Mouse (Mus musculus) cerebellum, postnatal 10 days (tissue): ENCODE data around the gene Aldh8a1.

Source experiments
- DNase-seq, 2 experiments: peaks; one replicate each; pipeline ENCODE4 v3.0.0; 2021; ENCODE audit warnings: mixed read lengths in 2 of 2

Gene Aldh8a1

DNA sequence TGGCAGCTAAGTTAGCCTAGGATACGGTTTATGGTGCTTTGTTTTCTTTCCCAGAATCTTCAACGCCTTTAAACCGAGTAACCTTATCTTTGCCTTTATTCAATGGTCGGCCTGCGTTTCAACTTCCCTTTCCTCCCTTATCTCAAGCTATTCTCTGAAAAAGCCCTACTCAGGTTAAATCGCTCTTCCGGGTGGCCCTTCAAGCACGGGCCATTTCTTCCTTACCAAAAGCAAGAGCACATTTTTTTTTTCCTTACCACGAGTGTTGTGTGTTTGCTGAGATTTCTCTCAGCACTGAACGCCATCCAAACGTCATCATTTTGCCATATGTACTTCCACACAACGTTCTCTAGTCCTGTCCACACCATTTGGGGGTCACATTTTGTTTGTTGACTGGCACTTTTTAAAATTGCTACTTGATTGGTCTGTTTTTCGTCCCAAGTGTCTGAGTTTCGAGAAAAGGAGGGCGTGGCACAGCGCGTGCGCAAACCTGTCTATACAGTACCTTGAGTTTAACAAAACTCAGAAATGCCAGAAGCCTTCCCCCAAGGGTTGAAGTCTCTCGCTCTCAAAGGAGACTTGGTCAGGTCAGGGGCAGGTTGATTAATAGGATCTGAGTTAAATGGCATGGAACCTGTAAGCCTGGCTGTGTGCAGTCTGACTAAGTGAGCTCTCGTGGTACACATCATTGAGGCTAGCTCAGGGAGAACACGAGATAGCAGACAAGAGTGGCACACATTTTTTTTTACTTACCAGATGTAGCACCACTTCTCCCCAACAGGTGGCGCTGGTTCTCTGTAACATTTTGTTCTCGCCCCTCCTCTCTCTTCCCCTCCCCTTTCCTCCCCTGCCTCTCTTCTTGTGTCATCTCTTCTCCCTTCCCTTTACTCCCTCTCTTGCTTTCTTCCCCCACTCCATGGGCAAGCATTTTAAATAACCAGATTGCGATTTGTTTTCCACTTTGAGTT lies 43.6 kb downstream of the Aldh8a1 start:
- DNase-seq: peak; percentile 66 to 83

DNA sequence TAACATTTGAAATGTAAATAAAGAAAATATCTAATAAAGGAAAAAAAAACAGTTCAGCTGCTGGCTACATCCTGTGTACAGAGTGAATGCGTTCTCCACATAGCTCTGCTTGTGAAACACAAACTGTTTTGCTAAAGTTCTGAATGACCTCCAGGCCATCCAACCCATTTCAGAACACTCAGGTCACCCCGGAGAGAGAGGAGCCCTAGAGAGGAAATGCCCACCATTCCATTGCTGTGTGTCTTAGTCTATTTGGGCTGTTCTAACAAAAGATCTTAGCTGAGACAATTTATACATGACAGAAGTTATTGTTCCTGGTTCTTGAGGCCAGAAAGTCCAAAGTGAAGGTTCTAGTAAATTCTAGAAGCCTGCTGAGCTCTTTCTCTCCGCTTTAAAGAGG lies 49.4 kb downstream of the Aldh8a1 start:
- DNase-seq: no peak

- no peak for DNase-seq
Observed at GRCm38 (mm10) chr10:21427996-21428395, 50.9 kb downstream of the Aldh8a1 start.

DNA sequence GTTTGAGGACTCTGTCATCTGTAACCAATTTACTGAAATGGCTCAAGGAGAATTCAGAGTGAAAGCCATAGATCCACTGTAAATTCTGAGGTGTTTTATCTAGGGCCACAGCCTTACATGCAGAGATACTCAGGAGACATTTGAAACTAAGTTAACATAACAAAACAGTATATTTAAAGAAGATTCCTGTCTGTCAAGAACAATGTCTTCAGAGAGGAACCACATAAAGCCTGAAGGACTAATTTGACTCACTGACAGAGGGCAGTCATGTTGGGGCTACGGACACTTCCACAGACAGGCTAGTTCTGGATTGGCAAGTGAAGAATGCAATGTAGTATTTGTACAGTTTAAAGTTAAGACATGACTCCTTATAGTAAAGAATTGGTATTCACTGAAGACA lies 62.2 kb downstream of the Aldh8a1 start:
- no peak for DNase-seq

DNA sequence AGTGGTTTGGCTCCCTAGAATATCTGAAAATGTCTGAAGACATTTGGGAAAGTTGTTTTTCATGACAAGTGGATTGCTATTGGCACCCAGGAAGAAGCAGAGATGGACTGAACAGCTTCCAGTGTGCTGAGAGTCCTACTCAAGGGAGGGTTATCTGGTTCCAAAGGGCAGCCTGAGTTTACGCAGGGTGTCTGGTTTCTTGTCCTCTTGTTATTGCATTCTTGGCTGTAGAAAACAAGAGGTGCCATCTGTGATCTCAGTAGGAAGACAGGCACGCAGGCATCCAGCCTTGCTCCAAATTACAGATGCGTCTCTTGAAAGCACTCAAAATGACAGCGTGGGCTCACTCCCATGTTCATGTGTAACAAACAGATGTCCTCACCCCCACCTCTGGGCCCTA lies 63.9 kb downstream of the Aldh8a1 start:
- DNase-seq: peak; percentile 36 to 57

- DNase-seq: no peak
Observed at GRCm38 (mm10) chr10:21441690-21442089, 64.6 kb downstream of the Aldh8a1 start.

DNA sequence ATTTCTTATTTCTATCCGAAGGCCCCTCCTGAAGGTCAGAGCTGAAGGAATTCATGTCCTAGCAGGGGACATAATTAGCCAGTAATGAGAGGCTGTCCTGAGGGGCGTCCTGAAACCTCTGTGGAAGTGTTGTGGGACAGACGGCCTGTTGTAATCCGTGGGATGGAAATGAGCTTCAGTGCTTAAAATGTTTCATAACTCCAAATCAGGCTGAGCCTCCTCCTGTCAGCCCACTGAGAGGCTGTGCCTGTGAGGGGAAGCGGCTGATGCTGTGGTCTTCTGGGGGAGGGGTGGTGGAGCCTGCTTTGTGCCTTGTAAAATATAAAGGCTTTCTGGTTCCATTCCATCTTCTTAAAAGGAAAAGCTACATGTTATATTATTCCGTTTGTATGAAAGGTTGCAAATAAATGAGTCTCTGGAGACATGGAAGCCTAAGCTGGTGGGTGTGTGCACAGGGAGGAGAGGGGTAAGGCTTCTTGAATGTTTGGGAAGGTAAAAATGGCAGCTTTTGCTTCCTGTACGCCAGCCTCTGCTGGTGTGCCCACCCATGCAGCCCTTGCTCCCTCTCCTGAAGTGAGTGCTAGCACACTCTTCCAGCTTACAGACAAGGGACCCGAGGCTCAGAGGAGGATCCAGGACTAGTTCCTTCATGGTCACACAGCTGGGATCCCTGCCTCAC lies 66.7 kb downstream of the Aldh8a1 start:
- DNase-seq: no peak

DNA sequence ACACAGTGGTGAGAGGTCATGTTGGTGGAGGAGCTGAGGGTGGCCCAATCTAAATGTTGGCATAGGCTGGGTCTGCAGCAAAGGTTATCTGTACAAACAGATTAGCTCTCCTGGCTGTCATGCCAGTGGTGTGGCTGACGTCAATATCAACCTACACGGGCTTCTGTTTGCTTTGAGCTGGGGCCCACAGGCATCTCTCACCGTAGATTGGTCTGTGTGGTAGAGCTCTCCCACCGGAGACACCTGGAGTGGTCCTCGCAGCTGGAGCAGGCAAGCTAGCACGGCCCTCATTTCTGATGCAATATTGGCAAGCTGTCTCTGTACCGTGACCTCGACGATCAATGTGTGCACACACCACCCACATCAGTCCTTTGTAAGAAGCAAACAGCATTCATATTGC lies 67.3 kb downstream of the Aldh8a1 start:
- no peak for DNase-seq
